Mouse (Mus musculus) G1E (cell line): ENCODE measurements around the gene Prrc2b.

Experiments used
- CTCF ChIP-seq: IDR thresholded peaks from 2 replicates; pipeline ENCODE4 v1.5.1; 2012; ENCODE audit warnings: low read depth, low read length, inconsistent platforms, mixed read lengths
- GATA1 ChIP-seq: IDR thresholded peaks from 2 replicates; pipeline ENCODE4 v1.6.1; 2012; ENCODE audit warnings: borderline replicate concordance, low read length, inconsistent platforms, mixed read lengths

DNA sequence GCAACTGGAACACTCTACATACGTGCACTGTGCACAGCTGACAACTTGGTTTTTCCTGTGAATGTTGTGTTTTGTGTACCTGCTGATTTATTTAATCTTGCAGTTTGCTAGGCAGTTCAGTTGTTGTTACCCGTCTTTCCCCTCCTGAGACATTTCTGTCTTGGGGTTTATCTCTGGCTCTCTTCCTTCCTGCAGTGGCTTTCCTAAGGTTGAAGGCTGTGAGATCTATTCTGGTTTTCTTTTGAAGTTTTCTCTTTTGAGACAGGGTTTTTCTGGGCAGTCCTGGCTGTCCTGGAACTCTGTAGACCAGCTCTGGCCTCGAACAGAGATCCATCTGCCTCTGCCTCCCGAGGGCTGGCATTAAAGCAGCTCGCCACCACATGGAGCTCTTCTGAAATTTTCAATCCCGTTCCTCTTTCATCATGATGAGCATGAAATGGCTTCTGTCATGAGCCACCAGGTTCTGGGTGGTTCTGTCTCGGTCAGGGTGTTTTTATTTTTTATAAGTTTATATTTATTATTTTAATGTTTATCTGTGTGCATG is 4.2 kb downstream of the Prrc2b start:
- TF ChIP-seq CTCF (no peak), GATA1 (no peak)
